Mouse (Mus musculus): ENCODE measurements around the gene St6galnac4.

The St6galnac4 gene

GRCm38 (mm10) chr2:32570698-32571494 lies 16.0 kb upstream of the St6galnac4 start, which contains the start of gene Dpm2:
Gene Dpm2 (plus strand): TSS chr2:32570858.
- DNase-seq (ENCODE audit: low read depth, low spot score), result peak; percentile 97

DNA sequence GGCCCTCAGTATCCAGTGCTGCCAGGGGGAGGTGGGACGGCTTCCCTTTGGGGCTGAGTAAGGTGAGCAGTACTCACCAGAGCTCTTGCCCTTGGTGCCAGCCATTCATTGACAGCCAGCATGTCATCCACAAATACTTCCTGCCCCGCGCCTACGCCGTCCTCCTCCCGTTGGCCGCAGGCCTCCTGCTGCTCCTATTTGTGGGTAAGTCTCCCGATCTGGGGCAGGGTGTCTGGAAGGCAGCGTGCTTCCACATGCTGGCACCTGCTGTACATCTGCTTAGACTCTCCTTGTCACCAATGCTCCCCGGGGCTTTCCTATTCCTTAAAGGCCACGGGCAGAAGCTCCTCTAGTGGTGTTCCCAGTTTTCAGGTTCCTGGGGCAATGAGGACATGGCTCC lies 14.7 kb upstream of the St6galnac4 start:
- no peak for DNase-seq (ENCODE audit: low read depth, low spot score)

DNA sequence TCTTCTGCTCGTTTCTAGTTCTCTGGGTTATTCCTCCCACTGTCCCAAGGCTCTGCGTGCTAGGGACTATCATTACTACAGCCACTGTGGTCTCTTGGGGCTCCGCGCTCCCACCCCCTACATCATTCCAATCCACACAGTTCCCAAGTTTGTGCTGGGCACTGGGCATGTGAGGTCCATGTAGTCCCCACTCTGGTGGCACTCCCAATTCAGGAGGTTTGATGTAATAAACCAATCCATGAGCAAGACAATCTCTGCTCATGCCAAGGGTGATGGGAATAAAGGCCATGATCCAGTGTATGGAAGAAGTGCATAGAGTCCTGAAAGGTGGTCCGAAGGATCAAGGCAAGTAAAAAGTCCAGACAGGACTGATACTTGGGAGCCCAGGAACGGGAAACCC lies 12.4 kb upstream of the St6galnac4 start, which contains the start of gene Pip5kl1:
TSS of gene Pip5kl1 (plus strand) at position 301 of the 400 bp plus-strand sequence.
- DNase-seq (ENCODE audit: low read depth, low spot score), result no peak

GRCm38 (mm10) chr2:32574901-32575585 lies 11.9 kb upstream of the St6galnac4 start:
- DNase-seq (ENCODE audit: low read depth, low spot score), result peak; percentile 81

GRCm38 (mm10) chr2:32575586-32576160 lies 11.2 kb upstream of the St6galnac4 start, which contains the start of gene 9430097D07Rik:
Gene 9430097D07Rik (minus strand): TSS chr2:32575684.
- peak; percentile 88 for DNase-seq (ENCODE audit: low read depth, low spot score)

DNA sequence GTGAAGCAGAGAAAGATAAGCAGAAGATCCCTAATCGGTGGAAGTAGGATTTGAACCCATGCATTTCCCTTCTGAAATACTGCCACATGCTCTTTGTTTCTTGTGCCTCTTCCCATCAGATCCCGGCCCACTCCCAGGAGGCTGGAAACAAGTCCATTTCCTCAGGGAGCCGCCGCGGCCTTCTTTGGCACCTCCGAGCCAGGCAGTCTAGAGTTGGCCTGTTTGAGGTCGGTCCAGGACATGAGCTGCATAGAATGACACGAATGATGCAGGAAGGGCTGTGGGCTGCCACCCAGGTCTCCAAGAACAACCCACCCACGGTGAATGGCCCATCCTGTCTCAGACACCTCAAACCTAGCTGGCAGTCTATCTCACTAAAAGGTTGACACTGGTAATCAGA lies 10.4 kb upstream of the St6galnac4 start:
- DNase-seq (ENCODE audit: low read depth, low spot score), result no peak

DNA sequence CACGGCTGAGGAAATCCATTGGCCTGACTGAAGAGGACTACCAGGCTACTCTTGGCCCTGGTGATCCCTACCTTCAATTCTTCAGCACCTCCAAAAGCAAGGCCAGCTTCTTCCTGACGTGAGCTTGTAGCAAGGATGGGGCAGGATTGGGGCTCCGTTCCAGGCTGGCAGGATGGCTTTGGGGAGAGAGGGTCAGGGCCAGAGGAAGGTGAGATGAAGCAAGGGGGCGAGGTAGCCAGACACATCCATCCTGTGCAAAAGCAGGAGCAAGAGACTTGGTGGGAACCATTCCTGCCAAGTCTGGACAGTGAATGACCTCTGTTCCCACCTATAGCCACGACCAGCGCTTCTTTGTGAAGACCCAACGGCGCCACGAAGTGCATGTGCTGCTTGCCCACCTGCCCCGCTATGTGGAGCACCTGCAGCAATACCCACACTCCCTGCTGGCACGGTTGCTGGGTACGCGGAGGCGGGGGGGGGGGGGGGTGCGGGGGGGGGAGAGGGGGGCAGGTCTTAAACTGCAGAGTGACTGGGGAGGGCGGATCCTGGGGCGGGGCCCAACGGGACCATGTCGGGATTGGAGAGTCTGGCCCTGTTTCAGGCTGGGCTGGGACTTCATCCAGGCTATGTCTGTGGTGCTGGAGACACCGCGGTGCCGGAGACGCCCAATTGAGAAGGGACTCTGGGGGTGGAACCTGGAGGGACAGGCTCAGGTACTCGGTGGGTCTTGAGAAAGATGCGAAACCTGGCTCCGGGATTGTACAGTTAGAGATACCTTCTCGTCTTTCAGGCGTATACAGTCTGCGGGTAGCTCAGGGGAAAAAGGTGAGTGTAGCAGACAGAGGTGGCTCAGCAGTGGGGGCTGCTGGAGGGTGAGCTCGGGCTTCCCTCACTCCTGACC lies 8.5 kb upstream of the St6galnac4 start:
- DNase-seq (ENCODE audit: low read depth, low spot score), result no peak

- DNase-seq (ENCODE audit: low read depth, low spot score), result peak; percentile 89
Measured at GRCm38 (mm10) chr2:32581450-32582095, 5.3 kb upstream of the St6galnac4 start.

DNA sequence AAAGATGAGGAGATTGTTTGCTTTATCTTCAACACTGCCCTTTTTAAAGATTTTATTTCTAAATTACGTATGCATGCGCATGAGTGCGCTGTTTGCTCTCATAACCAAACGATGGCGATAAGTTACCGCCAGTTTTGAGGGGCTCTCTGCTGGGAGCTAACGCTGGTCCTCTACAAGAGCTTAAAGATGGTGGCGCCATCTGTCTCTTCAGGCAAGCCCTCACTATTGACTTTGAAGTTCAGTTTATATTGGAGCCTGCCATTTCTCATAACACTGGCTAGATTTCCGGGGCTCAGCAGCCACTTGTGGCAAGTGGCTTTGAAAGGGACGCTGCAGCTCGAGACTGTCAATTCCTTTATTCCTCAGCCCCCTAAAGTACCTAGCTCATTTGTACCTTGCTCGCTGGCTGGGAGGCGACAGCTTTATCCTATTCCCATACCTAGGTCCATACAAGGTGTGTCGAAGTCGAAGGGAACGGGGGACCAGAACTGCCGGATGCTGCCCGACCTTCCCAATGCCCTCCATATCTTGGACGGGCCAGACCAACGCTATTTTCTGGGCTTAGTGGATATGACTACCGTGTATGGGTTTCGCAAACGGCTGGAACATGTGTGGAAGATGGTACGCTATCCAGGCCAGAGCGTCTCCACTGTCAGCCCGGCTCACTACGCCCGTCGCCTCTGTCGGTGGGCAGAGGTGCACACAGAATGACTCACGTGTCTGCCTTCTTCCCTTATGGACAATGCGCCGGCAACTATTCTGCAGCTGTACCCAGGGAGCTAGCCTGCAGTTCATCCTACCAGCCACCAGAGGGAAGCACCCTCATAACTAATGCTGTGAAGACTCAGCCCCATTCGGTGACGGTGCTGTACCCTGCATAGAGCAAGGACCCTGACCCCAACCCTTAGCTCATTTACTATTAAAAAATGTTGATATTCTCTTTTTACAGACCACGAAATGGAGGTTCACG lies 3.8 kb upstream of the St6galnac4 start:
- DNase-seq (ENCODE audit: low read depth, low spot score), result peak; percentile 92

GRCm38 (mm10) chr2:32585149-32585714 lies 1.7 kb upstream of the St6galnac4 start:
- no peak for DNase-seq (ENCODE audit: low read depth, low spot score)

GRCm38 (mm10) chr2:32587731-32588321 lies 931 bp downstream of the St6galnac4 start:
- DNase-seq (ENCODE audit: low read depth, low spot score), result no peak

- DNase-seq (ENCODE audit: low read depth, low spot score), result no peak
Measured at GRCm38 (mm10) chr2:32589213-32589795, 2.4 kb downstream of the St6galnac4 start.

DNA sequence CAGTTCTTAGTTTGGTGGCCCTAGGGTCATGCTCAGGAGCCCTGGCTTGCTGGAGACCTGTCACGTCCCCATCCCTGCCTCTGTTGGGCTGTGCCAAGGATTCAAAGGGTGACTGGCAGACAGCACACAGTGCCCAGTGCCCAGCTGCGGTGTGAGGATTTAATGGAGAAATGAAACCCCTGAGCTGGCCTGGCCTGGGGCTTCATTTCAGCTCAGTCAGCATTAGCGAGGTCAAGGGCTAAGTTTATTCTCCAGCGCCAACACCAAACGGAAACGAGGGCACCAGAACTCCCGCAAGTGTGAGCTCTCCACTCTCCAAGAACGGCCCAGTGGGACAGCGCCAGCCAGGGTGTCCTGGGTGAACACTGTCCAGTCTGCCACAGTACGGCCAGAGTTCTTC lies 3.3 kb downstream of the St6galnac4 start:
- no peak for DNase-seq (ENCODE audit: low read depth, low spot score)

- no peak for DNase-seq (ENCODE audit: low read depth, low spot score)
Measured at GRCm38 (mm10) chr2:32591249-32591648, 4.4 kb downstream of the St6galnac4 start.

GRCm38 (mm10) chr2:32596725-32597124 lies 9.8 kb downstream of the St6galnac4 start:
- no peak for DNase-seq (ENCODE audit: low read depth, low spot score)

DNA sequence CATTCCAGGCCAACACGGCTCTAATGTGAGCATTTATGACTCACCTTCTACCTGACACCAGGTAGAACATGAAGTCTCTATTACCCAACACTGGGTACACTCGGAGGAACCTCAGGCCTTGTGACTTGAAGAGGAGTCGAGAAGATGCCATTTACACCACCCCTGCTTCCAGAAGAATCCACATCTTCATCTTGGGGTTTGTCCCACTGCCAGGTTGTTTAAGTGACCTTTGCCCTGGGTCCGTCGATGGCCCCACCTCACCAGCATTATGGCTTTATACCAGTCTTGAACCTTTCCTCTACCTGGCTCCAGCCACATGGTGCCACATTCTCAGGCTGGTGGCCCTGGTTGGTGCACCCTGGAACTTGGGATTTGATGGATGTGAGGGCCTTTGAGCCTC lies 10.4 kb downstream of the St6galnac4 start:
- no peak for DNase-seq (ENCODE audit: low read depth, low spot score)

GRCm38 (mm10) chr2:32597699-32598098 lies 10.8 kb downstream of the St6galnac4 start:
- DNase-seq (ENCODE audit: low read depth, low spot score), result no peak

GRCm38 (mm10) chr2:32598506-32598905 lies 11.6 kb downstream of the St6galnac4 start:
- no peak for DNase-seq (ENCODE audit: low read depth, low spot score)

DNA sequence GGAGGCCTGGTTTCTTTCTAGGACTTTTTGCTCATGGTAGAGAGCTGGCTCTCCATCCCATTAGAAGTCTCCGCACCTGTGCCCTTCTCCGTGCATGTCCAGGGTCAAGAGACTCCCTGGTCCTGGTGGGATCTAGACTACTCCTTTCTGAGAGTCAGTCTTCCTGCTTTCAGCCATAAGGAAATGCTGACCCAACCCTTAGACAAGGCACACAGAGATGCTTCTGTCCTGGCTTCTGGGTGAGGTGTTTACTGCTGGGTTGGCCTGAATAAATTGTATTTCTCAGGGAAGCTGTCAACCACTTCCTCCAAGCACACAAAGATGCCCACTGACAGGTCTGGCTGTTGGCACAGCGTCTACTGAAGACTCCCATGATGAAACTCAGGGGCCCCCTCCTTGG lies 12.5 kb downstream of the St6galnac4 start, which contains the start of gene St6galnac6:
TSS of gene St6galnac6 (plus strand) at position 301 of the 400 bp plus-strand sequence.
- no peak for DNase-seq (ENCODE audit: low read depth, low spot score)
